Mouse (Mus musculus) embryonic fibroblast, embryonic 13.5 days (primary cell): ENCODE results near the gene Hbp1.

Source experiments
- CTCF ChIP-seq: IDR thresholded peaks from 2 replicates; pipeline ENCODE4 v1.5.1; 2011; ENCODE audit warnings: mild to moderate bottlenecking, control low read depth, low read length, moderate library complexity, borderline replicate concordance; ENCODE audit not compliant: insufficient read depth
- POLR2A ChIP-seq: IDR thresholded peaks from 2 replicates; pipeline ENCODE4 v1.6.1; 2011; ENCODE audit warnings: low read depth, mild to moderate bottlenecking, control low read depth, low read length, moderate library complexity

GRCm38 (mm10) chr12:31990575-31990974 is 40.2 kb upstream of the Hbp1 start:
- TF ChIP-seq CTCF, result no peak
- no peak for TF ChIP-seq POLR2A
